Mouse (Mus musculus) C2C12 (cell line): ENCODE results near the gene AC124502.3.

Experiments
- CEBPB ChIP-seq: IDR thresholded peaks from one replicate; pipeline ENCODE4 v1.6.1; 2011; ENCODE audit warnings: low read depth, mild to moderate bottlenecking, control low read depth, moderate library complexity
- CTCF ChIP-seq: IDR thresholded peaks from one replicate; pipeline ENCODE4 v1.5.1; 2011; ENCODE audit not compliant: control insufficient read depth, insufficient read depth, insufficient read length
- FOSL1 ChIP-seq: IDR thresholded peaks from one replicate; pipeline ENCODE4 v1.8.0; 2011; ENCODE audit warnings: mild to moderate bottlenecking, low read length; ENCODE audit not compliant: poor library complexity, insufficient read depth, severe bottlenecking
- MAX ChIP-seq: IDR thresholded peaks from one replicate; pipeline ENCODE4 v1.6.1; 2011; ENCODE audit warnings: mild to moderate bottlenecking, control low read depth
- MYOD1 ChIP-seq: IDR thresholded peaks from one replicate; pipeline ENCODE4 v1.6.1; 2011; ENCODE audit warnings: low read depth; ENCODE audit not compliant: control insufficient read depth, insufficient read length
- MYOG ChIP-seq: IDR thresholded peaks from one replicate; pipeline ENCODE4 v1.6.1; 2011; ENCODE audit not compliant: control insufficient read depth, insufficient read length; ENCODE audit errors: extremely low read depth
- USF1 ChIP-seq: IDR thresholded peaks from one replicate; pipeline ENCODE4 v1.6.1; 2011; ENCODE audit warnings: low read depth, mild to moderate bottlenecking, control low read depth, moderate library complexity

- TF ChIP-seq CTCF: no peak
- TF ChIP-seq CEBPB: no peak
- TF ChIP-seq MAX: no peak
- no peak for TF ChIP-seq MYOD1
- TF ChIP-seq FOSL1: no peak
- no peak for TF ChIP-seq USF1
- TF ChIP-seq MYOG: no peak
These were observed 43.9 kb downstream of the AC124502.3 start for GRCm38 (mm10) chr19:5082596-5082995.
